Mouse (Mus musculus) CD4-positive helper T cell, adult 2 months (primary cell): ENCODE data around the gene Babam2.

Experiments
- DNase-seq: peaks from one replicate; pipeline ENCODE4 v3.0.0-alpha.2; 2012; ENCODE audit warnings: low read depth, missing footprints, low spot score

The Babam2 gene

DNA sequence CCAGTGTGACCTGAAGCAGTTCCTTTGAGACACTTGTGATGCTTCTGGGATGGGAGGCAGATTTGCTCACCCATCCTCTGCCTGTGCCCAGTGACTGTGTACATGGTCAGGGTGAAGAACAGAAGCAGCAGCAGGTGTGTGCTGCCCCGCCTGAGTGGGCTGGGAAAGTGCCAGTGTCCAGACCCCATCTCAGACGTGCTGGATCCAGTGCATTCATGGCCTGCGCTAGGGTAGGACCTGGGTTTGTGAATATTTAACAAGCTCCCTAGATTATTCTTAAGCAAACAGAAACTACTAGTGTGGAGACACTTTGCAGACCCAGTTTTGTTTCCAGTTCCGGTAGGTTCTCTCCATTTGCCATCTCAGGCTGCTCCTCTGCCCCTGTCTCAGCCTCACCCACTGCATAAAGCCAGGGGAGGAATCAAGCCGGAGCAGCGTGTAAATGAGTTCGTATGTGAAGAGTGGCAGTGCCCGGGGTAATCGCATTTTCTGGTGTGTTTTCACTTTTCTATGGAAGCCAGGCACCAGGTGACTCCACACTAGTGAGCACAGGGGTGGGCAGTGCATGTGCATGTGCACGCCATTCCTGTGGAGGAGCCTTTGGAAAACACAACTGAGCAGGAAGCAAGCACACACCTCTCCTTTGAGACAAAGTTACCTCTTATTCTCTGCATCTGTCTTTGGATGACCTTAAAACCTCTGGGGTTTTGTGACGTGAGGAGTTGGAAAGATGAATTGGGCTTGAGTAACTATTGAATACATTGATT is 290.2 kb downstream of the Babam2 start:
- DNase-seq = no peak

DNA sequence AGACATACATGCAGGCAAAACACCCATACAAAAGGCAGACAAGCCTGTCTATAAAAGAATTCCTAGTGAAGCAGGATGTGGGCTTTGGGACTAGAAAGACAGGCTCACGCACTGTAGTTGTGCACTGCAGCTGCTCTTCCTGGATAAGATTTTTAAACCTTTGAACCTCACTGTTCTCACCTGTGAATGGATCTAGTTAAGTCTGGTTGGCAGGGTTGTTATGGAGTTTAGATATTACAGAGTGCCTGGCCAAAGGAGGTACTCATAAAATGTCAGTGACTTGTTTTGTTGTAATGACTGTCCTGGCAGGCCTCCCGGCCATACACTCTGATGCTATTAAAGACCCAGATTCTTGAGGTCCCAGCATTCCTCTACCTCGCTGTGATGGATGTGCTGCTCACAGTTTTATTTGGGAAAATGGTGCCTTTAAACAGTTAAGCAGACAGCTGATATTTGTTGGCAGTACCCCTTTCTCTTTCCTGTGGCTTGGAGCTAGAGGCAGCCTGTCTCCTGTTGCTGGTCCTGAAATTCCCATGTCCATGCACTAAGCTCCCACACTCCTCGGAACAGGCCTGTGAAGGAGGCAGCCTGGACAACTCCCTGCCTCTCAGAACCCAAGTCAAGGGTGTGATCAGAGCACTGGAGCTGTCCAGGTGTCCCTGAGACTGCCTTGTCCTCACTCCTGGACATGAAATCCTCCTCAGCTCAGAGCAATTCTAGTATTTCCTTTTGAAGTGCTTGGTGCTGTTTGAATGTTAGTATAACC is 299.9 kb downstream of the Babam2 start:
- DNase-seq = no peak

DNA sequence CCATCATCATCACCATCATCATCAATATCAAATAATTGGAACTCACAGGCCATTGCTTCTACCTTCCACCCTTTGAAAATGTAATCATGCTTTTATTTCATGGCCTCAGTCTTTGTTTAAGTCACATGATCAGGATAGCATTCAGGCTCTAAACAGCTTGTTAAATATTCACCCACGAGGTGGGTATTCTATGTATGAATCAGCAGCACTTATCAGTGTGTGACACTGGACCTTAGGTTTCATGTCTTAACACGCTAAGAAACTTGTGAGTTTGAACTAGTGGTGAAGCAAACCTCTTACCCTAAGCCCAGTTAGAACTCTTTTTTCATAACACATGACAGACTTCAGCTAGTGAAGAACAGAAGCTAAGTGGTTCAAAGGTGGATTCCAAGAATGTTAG is 301.3 kb downstream of the Babam2 start:
- no peak for DNase-seq

DNA sequence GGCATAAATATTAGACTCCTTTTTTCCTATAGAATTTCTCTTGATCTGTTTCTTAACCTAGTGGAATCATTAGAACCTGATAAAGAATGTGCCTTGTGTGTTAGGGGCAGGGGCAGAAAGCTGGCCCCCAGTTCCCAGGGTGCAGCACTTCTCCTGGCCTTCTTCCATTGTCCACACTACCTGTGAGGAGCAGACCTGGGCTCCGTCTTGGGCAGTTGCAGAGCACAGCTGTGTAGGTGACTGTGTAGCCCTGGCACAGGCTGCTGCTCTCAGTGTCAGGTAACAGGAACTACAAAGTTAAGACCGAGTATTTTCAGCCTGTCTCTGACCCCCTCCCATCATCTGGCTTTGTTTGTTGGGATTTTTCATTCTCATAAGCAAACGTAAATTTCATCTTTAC is 302.6 kb downstream of the Babam2 start:
- DNase-seq = no peak

DNA sequence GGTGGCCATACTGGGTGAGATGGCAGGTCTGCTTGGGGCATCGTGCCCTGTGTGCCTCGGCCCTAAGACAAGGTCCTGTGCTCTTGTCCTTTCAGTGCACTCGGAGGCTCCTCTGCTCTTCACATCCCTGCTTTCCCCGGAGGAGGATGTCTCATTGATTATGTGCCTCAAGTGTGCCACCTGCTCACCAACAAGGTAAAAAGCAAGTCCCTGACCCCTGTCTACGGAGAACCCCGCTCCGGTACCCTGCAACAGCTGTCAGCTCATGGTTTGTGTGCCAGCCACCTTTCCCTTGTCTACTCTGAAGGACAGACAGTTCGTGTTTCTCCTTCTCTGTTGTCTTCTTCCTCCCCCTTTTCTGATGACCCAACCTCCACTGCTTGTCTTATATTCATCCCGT is 303.8 kb downstream of the Babam2 start:
- no peak for DNase-seq

DNA sequence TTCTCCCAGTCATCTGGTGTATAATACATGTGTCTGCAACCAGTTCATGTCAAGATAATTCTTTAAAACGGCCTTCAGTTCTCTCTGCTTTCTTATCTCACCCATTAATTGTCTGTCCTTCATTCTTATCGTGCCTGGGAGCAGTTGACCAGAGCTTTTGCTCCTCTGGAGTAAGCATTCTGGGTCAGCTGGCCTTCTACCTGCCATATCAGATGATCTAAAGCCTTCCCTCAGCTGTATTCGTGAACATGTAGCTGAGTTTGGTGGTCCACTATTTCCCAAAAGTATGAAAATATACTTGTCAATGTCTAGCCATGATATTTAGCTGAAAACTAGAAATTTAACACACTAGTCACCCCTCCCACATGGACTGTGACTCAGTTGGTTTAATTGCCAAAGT is 304.3 kb downstream of the Babam2 start:
- DNase-seq = no peak

DNA sequence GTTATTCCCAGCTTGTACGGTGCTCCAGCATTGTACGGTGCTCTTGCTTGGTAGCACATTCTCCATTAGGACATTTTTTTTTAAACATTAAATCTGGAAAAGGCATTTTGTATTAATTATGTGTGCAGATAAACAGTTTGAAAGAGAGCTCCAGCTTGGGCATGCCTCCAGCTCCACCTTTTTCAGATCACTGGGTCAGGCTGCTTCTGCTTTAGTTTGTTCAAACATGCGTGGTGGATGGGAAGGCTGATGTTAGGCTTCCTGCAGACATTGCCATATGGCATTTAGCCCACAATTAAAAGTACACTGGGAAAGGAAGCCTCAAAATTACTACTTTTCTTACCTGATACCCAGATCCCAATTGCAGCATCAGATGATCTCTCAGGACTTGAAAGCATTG is 310.9 kb downstream of the Babam2 start:
- no peak for DNase-seq

DNA sequence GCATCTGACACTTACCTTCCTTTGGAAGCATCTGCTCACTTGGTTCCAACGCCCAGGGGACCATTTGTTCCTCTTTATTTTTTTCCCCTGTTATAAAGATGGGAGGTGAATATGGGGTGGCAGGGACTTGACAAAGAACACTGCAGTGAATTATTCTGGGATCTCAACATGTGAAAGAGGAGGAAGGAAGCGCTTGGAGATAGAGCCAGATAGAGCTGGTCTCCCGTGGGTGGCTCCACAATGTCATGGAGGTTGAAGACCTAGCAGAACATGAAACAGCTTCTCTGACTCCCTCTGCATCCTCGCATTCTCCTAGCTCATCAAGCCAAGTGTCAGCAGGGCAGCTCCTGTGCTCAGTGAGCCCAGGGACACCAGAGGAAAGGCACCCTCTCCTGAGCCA is 312.6 kb downstream of the Babam2 start:
- DNase-seq = no peak

DNA sequence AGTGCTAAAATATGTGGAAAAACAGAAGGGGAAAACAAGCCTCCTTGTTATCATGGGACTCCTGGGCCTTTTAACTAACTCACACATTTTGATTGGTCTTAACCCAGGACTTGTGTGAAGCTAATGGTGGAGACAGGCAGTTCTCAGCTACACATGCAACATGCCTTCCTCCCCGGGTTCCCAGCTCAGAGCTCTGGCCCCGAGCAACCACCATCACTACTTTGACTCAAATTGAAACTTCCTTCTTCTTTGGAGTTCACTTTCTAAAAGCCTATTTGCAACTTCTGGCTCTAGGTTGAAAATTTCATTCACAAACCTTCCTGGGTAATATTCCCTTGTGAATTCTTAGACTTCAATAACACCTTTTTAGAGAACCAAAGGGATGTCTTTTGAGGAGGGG is 315.6 kb downstream of the Babam2 start:
- DNase-seq = no peak

DNA sequence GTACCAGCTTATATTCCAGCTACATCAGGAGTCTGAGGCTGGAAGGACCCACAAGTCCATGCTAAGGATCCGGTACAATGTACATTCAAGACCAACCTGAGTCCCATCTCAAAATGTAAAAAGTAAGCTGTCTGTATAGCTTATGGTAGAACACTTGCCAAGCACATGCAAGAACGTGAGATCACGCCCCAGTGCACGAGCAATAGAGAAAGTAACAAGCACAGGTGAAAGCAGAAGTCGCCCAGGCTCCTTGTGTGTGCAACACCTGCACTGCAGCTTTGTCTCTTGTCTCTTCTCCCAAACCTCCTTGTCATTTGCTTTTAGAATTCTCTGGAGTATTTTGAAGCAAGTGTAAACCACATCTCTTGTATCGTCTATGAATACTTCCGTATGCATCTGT is 317.3 kb downstream of the Babam2 start:
- DNase-seq = no peak

DNA sequence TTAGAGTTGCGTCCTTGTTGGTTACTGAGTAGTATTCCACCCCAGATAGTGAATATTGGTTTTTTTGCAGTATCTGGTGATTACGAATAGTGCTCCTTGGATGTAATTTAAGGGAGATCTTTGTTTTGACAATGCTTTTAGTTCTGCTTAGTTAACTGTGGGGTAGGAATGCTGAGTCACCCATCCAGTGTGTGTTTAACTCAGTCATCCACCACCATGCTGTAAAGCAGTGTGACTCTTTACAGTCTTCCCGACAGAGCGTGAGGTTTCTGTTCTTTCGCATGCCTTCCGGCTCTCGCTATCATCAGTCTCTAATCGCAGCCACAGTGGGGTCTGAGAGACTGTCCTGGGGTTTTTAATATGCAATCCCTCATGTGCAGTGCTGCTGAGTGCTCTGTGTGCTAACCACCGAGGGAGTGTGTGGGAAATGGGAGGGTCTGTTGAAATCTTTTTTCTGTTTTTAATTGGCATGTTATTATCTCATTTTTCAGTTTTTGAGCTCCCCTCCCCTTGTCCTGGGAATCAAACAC is 318.5 kb downstream of the Babam2 start:
- DNase-seq = no peak

DNA sequence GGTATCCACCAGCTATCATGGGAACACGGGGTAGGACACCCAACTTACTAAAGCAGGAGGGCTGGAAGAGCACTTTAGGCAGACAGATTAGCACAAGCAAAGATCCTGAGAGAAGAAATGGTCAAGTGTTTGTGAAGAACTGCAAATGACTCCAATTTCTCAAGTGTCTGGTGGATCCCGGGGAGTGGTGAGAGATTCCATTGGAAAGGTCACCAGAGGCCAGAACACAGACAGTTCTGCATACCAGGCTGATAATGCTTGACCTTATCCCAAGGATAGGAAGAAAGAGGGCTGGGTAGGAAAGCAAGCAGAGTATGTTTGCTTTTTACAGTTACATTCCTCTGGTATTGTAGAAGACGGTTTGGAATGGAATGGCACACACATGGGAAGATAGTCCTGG is 320.2 kb downstream of the Babam2 start:
- no peak for DNase-seq

DNA sequence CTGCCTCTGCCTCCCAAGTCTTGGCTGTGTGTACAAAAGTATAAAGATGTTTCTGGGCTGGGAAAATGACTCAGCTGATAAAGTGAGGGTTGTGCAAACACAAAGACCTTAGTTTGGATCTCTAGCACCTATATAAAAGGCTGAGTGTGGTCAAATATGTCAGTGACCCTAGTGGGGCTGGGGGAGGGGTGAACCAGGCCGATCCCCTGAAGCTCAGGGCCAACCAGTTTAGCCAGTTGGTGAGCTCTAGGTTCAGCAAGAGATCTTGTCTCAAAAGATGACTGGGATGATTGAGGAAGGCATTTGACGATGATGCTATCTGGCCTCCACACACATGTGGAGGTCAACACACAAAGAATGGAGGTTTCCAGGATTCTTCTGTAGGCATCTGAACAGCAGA is 320.8 kb downstream of the Babam2 start:
- no peak for DNase-seq

DNA sequence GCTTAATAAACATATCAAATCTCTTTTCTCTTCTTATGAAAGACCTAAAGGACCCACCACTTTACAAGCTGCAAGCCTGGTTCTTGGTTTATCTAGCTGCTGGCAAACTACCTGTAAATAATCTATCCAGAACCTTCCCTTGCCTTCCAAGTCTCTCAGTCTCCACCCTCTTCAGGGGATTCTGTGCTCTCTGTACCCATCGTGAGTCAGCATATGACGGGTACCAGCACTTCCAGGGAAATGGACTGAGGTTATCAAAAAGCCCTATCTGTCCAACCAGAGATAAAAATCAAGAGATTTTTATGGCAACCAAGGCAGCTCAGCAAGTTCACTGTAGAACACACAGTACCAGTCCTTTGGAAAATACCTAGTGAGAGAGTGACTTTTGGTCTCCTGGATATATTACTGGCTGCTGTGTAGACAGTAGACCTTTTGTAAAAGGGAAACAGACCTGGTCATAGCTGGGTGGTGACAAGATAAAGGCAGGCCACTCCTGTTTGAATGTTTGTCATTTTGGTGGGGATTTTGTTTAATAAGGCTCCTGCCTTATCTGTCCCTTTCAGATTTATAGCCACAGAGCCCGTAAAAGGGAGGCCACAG is 332.4 kb downstream of the Babam2 start:
- no peak for DNase-seq

DNA sequence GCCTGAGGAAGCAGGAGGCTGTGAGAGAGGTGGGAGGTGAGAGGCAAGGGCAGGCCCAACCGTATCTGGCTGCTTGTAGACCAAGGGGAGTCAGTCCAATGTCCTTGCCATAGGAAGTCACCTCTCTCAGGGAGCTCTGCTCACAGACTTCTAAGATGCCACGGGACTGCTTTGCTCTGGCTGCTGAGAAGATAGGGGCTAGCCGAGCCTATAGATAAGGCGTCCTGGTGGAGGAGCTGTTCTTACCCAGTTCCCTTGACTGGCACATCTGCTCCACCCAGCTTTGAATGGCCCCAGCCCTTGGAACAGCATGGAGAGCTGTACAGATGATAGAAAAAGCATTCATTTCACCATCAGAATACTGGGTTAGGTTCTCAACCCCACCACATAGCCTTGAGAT is 335.7 kb downstream of the Babam2 start:
- no peak for DNase-seq

DNA sequence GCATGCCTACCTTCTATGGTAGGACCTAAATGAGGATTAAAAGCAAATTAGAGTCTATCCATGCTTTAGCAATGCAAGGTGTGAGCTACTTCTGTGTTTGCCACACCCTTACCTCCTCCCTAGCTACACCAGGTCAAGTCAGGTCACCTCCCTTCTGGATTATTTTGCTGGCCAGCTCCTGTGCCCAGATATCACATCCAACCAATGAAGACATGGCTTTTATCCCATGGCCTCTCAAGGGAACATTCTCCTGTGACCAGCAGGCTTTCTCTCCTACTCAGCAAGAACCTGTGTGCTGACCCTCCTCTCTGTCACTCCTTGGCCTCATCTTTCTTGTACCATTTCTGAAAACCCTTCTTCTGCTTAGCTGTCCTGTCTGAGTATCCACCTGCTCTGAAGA is 336.1 kb downstream of the Babam2 start:
- no peak for DNase-seq

DNA sequence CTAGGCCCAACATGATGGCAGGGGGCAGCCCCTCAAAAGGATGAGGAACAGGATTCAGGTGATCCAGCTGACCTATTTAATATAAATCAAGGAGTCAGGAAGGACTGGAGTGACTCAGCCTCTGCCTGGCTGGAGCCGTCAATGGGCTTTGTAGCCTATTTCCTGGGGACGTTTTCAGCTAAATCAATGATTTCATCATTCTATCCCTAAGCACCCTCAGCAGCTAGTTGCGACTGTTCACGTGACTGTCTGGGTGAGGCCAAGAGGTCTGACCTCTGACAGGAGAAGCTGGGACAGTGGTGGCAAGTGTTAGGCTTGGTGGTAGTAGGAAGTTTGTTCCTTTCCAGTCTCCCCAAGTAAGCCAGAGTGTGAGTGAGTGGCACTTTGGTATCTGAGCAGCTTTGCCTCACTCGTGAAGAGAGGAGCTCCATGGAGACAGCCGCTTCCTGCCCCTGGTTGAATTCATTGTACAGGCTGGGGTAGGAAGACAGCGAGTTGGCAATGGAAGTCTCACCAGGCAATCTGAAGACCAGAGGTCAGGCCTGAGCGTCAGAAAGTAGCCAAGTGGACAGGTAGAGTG is 337.1 kb downstream of the Babam2 start:
- no peak for DNase-seq

DNA sequence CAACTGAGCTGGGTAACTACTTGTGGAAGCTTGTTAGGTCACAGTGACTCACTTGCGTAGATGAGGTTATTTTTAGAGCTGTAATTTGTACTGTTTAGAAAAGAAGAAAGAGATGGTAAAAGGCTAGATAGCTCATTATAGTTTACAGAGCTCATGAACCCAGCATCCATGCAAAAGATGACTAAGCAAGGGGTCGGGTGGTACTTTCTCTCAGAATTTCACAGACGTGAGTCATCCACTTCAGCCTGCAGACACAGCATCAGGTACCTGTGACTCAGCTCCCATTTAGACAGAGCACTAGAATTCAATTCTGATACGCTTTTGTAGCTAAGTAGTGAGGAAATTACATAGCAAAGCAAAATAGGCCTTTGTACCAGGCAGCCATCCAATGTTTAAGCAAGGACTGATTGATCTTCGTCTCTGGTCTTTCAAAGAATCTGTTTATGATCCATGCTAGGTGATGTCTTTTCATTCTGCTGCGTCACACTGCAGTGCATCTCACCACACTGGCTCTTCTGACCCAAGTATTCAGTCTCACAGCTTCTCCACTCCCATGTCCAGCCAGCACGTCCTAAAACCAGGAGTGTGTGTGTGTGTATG is 338.3 kb downstream of the Babam2 start:
- DNase-seq = no peak

DNA sequence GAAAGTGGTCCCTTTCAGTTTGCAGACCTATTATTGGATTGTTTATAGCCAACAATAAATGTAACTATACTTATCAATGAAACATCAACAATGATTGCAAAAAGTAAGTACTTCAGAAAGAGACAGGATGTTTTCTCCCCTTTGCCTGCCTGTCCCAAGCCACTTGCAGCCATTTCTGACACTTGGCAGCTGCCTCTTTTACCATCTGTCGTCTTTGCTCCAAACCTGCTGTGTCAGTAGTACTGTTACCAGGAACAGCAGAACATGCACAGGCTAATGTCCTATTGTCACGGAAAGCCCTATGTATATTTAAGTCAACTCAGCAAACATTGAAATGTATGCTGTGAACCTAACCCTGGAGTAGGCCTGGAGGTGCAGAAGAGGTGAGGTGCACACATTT is 339.4 kb downstream of the Babam2 start:
- DNase-seq = no peak

DNA sequence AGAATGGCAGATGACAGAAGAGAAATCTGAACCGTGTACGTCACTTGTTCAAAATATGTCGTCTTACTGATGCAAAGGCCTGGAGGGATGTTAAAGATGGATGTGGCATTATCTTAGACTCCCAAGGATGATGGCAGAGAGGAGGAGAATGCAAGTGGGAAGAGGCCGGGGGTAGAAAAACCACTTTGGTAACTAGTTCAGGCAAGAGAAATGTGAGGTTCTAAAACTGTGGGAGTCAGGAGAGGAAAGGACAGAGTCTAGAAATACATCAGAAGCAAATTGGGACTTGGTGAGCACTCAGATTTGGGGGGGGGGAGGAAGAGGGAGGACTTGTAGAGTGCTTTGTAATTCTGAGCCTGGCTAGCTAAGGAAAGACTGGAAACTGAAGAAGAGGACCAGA is 340.1 kb downstream of the Babam2 start:
- DNase-seq = no peak

DNA sequence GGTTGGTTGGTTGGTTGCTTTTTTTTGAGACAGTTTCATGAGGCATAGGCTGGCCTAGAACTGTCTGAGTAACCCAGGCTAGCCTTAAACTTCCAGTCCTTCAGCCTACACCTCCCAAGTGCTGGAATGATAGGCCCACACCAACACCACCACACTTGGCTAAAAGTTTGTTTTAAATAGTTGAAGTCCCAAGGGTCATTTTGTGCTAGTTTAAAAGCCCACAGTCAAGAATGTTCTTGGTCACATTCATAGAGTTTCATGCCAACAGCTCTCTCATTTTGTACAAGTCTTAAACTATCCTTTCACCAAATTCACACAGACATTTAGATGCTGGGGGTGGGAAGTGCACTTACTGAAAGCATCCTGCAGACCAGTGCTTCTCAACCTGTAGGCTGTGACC is 341.5 kb downstream of the Babam2 start:
- no peak for DNase-seq

DNA sequence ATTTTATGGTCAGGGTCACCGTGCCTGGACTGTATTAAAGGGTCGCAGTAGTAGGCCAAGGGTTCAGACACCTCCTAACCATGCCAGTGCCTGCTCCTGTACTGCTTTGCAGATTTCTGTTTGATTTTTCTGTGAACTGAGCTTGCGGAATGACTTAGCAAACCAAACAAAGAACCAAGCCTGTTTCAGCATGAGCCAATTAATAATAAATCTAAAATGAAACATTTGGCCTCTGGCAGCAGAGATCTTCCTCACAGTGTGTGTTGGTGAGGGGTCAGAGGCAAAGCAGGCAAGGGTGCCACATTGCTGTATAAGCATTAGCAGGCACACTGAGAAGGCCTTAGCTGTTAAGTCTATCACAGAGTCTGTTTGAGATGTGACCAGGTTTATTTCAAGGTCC is 342.0 kb downstream of the Babam2 start:
- DNase-seq = no peak
